Mouse (Mus musculus): ENCODE measurements at regions not wholly inside any gene's neighbourhood (a gene's known extent, or its start where the extent isn't known, plus 50 kb on each side); places are given as distances from the start of the nearest gene placed in this dataset.

GRCm38 (mm10) chr14:14481840-14482239 lies 80.7 kb downstream of the Olfr721-ps1 start:
- TF ChIP-seq CTCF (IDR thresholded peaks at IDR 0.05; ENCODE audit: low read depth, low read length) (no peak), GATA1 (IDR thresholded peaks at IDR 0.05; ENCODE audit: borderline replicate concordance, low read length) (no peak), TAL1 (conservative IDR thresholded peaks at IDR 0.05; ENCODE audit: low read depth, low read length) (no peak), GATA2 (IDR thresholded peaks at IDR 0.05; ENCODE audit: borderline replicate concordance, low read depth, low read length) (no peak)
